Mouse (Mus musculus) intestine, postnatal 0 days (tissue): ENCODE data around the gene Nhlh1. TPM values are rescaled to one million over a fixed set of nuclear protein-coding genes. Genes with fewer than 3 reads are reported as not detected.

ENCODE experiments used
- ATAC-seq: fragments of 200-750 bp; cut with Nextera tagmentation; 2 replicates; pipeline ENCODE4 v1.8.0; 2017; ENCODE audit warnings: mild to moderate bottlenecking, moderate TSS enrichment, moderate library complexity
- H3K27ac ChIP-seq: fragments of 300-500 bp; sonication (generic); 2 replicates; pipeline ENCODE4 v1.5.1; 2014; ENCODE audit warnings: mild to moderate bottlenecking, low read depth, low read length, moderate library complexity
- H3K27me3 ChIP-seq: fragments of 300-500 bp; sonication (generic); replicated peaks from 2 replicates; pipeline ENCODE4 v1.6.1; 2014; ENCODE audit warnings: low read length, mixed read lengths; ENCODE audit not compliant: control insufficient read depth, insufficient read depth
- H3K36me3 ChIP-seq: fragments of 300-500 bp; sonication (generic); 2 replicates; pipeline ENCODE4 v1.6.1; 2014; ENCODE audit warnings: mild to moderate bottlenecking, moderate library complexity; ENCODE audit not compliant: control insufficient read depth, insufficient read depth
- H3K4me1 ChIP-seq: fragments of 300-500 bp; sonication (generic); replicated peaks from 2 replicates; pipeline ENCODE4 v1.6.1; 2014; ENCODE audit warnings: antibody characterized with exemption, low read length, mixed read lengths; ENCODE audit not compliant: control insufficient read depth, insufficient read depth
- H3K4me2 ChIP-seq: fragments of 300-500 bp; sonication (generic); replicated peaks from 2 replicates; pipeline ENCODE4 v1.6.1; 2014; ENCODE audit warnings: low read depth, mild to moderate bottlenecking, moderate library complexity
- H3K4me3 ChIP-seq: fragments of 300-500 bp; sonication (generic); 2 replicates; pipeline ENCODE4 v1.5.1; 2014; ENCODE audit warnings: low read depth, low read length
- H3K9ac ChIP-seq: fragments of 300-500 bp; sonication (generic); 2 replicates; pipeline ENCODE4 v1.6.1; 2014; ENCODE audit warnings: mild to moderate bottlenecking, low read depth, low read length
- H3K9me3 ChIP-seq: fragments of 300-500 bp; sonication (generic); 2 replicates; pipeline ENCODE4 v1.6.1; 2016; ENCODE audit warnings: mixed run types; ENCODE audit not compliant: control insufficient read depth
- CTCF ChIP-seq: sonication (generic); IDR thresholded peaks from 2 replicates; pipeline ENCODE4 v1.5.1; 2016; ENCODE audit warnings: low read depth, mild to moderate bottlenecking, control low read depth, antibody characterized with exemption, moderate library complexity
- WGBS: fragments of 180-500 bp; shearing (Covaris S2); extraction: QIAGEN DNeasy Blood & Tissue Kit; methylation state at CpG from one replicate; pipeline ENCODE4 v1.1.7; 2014; 5-methylcytosine and 5-hydroxymethylcytosine counted together
- polyA plus RNA-seq: library from polyadenylated mRNA; unstranded; fragments of >200 nt; fragmentation: Nextera tagmentation; extraction: Ambion mirVana; gene quantifications from 2 replicates; pipeline ENCODE4 v1.2.1, GENCODE M21; 2015

The Nhlh1 gene
- polyA plus RNA-seq: 0.05 TPM in 1 of 2 replicates, not detected in the other

DNA sequence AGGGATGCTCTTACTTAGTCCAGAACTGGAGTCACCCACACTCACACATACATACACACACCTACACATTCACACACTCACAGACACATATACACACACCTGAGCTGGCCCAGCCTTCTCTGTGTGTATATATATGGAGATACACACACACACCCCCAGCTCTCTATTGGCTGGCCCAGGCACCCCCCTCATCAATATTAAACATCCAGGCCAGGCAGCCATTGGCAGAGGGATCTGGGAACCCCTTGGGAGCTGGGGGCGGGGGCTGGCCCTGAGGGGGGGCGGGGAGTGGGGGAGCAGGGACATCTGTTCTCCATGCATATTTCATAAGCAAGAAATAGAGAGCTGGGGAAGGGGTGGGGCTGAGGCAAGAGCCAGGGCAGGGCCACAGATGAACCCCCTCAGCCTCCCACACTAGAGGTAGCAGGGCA, at the start of gene Nhlh1:
Gene Nhlh1, minus strand, starts transcription at position 83 of the 431 bp plus-strand sequence.
- 59% methylated on average over 2 of the region's 2 CpGs for WGBS
- TF ChIP-seq CTCF: no peak
- Histone ChIP-seq H3K9me3 (no peaks in the 10 kb centered on the region), H3K4me2 (no peak within 1 kb of the TSS), H3K4me3 (no peak within 1 kb of the TSS), H3K27me3 (peaks cover 13% of the 10 kb centered on the region), H3K4me1 (peaks cover 4% of the 10 kb centered on the region; the same call in 1 of the 2 replicates), H3K9ac (no peak within 1 kb of the TSS), H3K36me3 (no peaks in the 10 kb centered on the region), H3K27ac (no peak within 1 kb of the TSS)
- ATAC-seq: no peak

DNA sequence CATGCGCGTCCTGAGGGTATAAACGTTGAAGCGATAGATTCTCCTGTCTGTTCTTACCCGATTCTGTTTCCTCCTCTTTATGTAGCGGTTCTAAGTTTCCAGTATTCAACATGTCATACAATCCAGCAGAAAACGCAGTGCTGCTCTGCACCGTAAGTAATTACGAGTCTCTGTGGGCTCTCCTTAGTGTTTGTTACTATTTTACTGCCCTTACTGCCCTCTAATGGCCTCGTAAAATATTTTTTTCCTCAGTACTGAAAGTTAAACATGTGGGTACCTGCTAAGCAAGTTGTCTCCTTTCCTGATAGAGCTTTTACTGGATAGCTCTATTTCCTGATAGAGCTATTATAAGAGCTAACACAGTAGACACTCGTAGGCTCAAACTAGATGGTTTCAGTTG, 47.7 kb upstream of the Nhlh1 start:
- WGBS: 64% methylated on average over 11 of the region's 11 CpGs
- Histone ChIP-seq H3K9me3 (no peaks in the 10 kb centered on the region), H3K36me3 (peaks cover 94% of the 10 kb centered on the region), H3K4me2 (no peak overlapping the region), H3K4me1 (no peaks in the 10 kb centered on the region), H3K4me3 (no peak overlapping the region), H3K9ac (no peak overlapping the region), H3K27me3 (no peaks in the 10 kb centered on the region), H3K27ac (no peak overlapping the region)
- ATAC-seq: no peak
- TF ChIP-seq CTCF: peak; percentile 52

DNA sequence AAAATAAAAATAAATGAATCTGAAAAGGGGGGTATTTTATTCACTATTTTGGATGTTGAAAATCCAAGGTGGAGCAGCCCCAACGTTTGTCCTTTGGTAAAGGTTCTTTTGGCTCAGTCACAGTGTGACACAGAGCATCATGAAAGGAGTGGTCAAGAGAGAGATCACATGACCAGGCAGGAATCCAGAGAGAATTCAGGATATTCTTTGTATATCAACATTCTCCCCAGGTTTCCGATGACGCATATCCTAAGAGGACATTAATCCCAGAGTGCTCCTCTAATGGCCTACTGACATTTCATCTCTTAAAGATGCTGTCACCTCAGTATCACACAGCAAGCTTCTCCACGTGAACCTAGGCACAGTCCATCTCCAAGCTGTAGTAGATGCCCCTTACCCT, 46.2 kb upstream of the Nhlh1 start:
- WGBS: 80% methylated on average over 4 of the region's 4 CpGs
- no peak for ATAC-seq
- Histone ChIP-seq H3K27ac (no peak overlapping the region), H3K36me3 (peaks cover 82% of the 10 kb centered on the region), H3K4me2 (no peak overlapping the region), H3K9me3 (no peaks in the 10 kb centered on the region), H3K4me1 (no peaks in the 10 kb centered on the region), H3K27me3 (no peaks in the 10 kb centered on the region), H3K9ac (no peak overlapping the region), H3K4me3 (no peak overlapping the region)
- no peak for TF ChIP-seq CTCF

DNA sequence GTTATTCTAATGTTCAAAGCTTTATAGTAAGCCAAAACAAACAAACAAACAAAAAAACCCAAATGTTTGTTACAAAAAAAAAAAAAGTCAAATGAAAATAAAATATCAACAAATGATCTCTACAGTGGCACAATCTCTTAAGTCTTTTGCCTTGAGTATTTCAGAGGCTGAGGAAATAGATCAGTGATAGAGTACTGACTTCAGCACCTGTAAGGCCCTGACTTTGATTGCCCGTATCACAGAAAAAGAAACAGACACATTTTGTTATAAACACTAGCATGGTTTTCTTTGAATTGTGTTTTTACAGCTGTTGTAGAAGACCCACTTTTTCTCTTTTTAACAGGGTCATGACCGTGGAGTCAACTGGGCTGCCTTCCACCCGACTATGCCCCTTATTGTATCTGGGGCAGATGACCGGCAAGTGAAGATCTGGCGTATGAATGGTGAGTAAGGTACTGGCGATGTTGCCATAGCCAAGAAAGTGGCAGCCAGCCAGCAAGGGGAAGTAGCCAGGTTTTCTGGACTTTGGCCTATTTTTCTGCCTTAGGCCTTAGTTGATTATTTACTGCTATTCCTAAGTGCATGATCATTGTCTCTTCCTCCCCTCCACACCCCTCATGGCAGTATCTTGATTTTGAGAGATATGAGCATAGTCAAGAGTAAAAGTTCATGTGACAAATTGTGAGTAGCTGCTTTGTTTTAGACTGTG, 42.1 kb upstream of the Nhlh1 start:
- H3K27ac ChIP-seq: peak overlapping the region; percentile 54
- peak; percentile 89 for ATAC-seq
- H3K9me3 ChIP-seq: no peaks in the 10 kb centered on the region
- peaks cover 76% of the 10 kb centered on the region for H3K36me3 ChIP-seq
- 30% methylated on average over 6 of the region's 6 CpGs for WGBS
- H3K4me1 ChIP-seq: no peaks in the 10 kb centered on the region
- no peak overlapping the region for H3K9ac ChIP-seq
- H3K4me2 ChIP-seq: no peak overlapping the region; the same call in 1 of the 2 replicates
- TF ChIP-seq CTCF: no peak
- no peak overlapping the region for H3K4me3 ChIP-seq
- H3K27me3 ChIP-seq: no peaks in the 10 kb centered on the region

DNA sequence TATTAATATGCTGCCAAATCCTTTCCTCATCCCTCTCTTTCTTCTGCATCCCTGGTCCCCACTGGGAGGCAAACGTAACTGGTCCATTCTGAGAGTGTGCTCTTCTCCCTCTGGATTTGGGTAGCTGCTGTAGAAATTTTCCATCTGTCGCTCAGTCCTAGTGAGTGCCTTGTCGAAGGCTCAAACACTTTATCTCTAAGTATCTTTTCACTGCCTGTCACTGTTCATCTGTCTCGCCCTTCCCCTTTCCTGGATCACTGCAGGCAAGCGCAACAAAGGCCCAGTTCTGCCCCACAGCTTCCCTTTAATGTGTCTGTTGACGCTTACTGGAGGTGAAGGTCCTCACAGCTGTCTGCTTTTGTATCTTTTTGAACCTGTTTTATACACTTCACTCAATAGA, 37.8 kb upstream of the Nhlh1 start:
- Histone ChIP-seq H3K4me2 (no peak overlapping the region), H3K4me1 (no peaks in the 10 kb centered on the region), H3K4me3 (no peak overlapping the region), H3K36me3 (peaks cover 76% of the 10 kb centered on the region), H3K9ac (no peak overlapping the region), H3K27me3 (no peaks in the 10 kb centered on the region), H3K9me3 (no peaks in the 10 kb centered on the region), H3K27ac (no peak overlapping the region)
- WGBS: 76% methylated on average over 6 of the region's 6 CpGs
- ATAC-seq: no peak
- TF ChIP-seq CTCF: no peak

DNA sequence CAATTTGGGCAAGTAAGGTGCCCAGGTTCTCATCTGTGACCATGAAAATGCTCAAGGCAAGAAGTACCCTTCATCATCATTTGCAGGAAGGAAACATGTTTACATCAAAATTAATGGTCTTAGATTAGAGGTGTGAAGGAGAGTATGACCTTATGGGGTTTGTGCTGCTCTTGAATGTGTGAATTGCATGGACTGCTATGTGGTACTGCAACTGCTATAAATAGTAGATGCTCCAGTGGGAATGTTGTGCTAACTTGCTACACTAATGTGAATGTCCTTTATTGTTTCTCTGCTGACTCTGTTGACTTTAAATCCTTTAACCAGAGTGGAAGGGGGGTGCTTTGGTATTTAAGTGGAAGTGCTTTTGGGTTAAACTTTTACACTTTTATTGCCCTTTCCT, 36.9 kb upstream of the Nhlh1 start:
- ATAC-seq: no peak
- Histone ChIP-seq H3K4me2 (no peak overlapping the region), H3K27me3 (no peaks in the 10 kb centered on the region), H3K27ac (no peak overlapping the region), H3K9ac (no peak overlapping the region), H3K4me3 (no peak overlapping the region), H3K36me3 (peaks cover 85% of the 10 kb centered on the region), H3K9me3 (no peaks in the 10 kb centered on the region), H3K4me1 (no peaks in the 10 kb centered on the region)
- TF ChIP-seq CTCF: no peak

DNA sequence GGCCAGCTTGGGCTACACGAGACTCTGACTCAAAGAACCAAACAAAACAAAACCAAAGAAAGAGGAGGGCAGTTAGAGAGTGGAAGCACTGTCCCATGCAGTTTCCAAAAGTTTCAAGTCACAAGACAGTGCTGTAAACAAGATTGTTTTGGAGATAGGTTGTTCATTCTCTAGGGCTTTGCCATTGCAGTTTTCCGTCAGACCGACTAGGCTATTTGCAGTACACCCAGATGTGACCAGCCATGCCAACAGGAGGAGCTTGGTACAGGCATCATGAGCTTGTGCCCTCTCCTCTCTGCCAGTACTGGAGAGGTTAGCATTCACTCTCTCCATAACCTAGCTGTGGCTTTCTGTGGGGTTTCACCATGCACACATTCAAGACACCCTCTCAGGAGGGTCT, 36.1 kb upstream of the Nhlh1 start:
- Histone ChIP-seq H3K4me3 (no peak overlapping the region), H3K36me3 (peaks cover 90% of the 10 kb centered on the region), H3K4me1 (no peaks in the 10 kb centered on the region), H3K9me3 (no peaks in the 10 kb centered on the region), H3K27ac (no peak overlapping the region), H3K27me3 (no peaks in the 10 kb centered on the region), H3K4me2 (no peak overlapping the region), H3K9ac (no peak overlapping the region)
- no peak for TF ChIP-seq CTCF
- 55% methylated on average over 3 of the region's 3 CpGs for WGBS
- no peak for ATAC-seq
